Mouse (Mus musculus) right cerebral cortex, postnatal 36 days (tissue): ENCODE measurements at regions not wholly inside any gene's neighbourhood (a gene's known extent, or its start where the extent isn't known, plus 50 kb on each side); places are given as distances from the start of the nearest gene placed in this dataset.

ENCODE experiments used
- DNase-seq, 2 experiments: peaks; one replicate each; pipeline ENCODE4 v3.0.0; 2022; ENCODE audit warnings: low spot score in 2 of 2, mixed read lengths in 1 of 2

DNA sequence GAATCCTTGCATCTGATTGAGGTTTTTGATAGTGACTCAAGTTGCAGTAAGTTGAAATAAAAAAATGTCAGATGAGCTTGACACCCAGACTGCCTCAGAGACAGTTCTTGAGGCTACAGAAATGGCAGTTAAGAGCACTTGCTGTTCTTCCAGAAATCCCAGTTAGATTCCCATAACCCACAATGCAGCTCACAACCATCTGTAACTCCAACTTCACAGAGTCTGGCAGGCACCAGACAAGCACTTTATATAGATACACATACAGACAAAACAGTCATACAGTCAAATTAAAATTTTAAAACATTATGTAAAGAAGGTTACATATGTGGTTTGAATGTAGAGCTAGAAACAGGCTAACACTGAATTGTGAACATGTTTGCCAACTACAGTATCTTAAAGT, 786.2 kb downstream of the Slc16a7 start:
- DNase-seq: peak in 1 of 2 experiments; percentile 10

DNA sequence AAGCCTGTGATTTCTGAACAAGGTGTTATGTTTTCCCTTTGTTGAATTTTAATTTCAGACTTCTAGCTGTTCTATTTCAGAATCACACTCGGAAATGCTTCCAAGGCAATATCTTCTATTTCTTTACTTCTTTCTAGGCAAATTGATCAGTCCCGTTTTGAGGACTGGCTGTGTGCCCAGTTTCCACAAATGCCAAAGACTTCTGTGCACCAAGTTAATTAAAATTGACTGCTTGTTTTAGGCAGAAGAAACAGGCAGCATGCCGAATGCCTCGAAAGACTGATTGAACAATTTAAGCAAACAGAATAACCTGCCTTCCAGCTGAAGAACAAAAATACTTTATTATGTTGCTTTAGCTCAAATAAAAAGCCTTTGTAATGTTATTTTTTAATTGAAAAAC, 818.5 kb downstream of the Slc16a7 start:
- DNase-seq: peak; percentile 8 to 32

DNA sequence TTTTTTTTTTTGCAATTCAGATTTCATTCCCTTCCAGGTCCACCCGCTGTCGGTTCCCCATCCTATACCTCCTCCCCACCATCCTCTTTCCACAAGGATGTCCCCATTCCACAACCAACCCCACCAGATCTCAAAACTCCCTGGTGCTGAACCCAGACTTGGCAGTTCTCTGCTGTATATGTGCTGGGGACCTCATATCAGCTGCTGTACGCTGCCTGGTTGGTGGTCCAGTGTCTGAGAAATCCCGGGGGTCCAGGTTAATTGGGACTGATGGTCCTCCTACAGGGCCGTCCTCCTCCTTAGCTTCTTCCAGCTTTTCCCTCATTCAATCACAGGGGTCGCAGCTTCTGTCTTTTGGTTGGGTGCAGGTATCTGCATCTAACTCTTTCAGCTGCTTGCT, 825.6 kb downstream of the Slc16a7 start:
- DNase-seq: no peak

DNA sequence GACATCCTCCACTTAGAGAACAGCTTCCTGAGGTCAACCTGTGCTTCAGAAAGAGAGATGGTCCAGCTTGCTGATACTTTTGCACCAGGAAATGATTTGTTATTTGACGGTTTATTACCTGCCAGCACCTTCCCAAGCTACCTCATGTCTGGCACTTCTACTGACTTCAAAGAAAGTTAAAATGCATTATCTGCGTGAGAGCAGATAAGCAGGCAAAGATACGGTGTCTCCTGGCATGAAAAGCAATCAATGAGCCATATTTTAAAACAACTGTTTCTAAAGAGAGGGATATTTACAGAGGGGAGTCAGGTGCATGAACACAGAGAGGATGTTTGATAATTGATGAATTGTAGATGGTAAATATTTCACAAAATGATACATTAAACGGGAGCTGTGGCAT, 861.1 kb downstream of the Slc16a7 start:
- no peak for DNase-seq
